Mouse (Mus musculus) cortical plate, adult 2 months (tissue): Measurements from ENCODE around the gene Commd6.

Experiments
- CTCF ChIP-seq: fragments of 200-500 bp; IDR thresholded peaks from 2 replicates; pipeline ENCODE4 v1.5.1; 2011; ENCODE audit warnings: mild to moderate bottlenecking, control low read depth, low read length; ENCODE audit not compliant: insufficient read depth; ENCODE audit errors: extremely low read depth
- POLR2A ChIP-seq: fragments of 200-500 bp; IDR thresholded peaks from 2 replicates; pipeline ENCODE4 v1.6.1; 2011; ENCODE audit warnings: mild to moderate bottlenecking, low read length, control low read depth; ENCODE audit not compliant: insufficient read depth; ENCODE audit errors: extremely low read depth

DNA sequence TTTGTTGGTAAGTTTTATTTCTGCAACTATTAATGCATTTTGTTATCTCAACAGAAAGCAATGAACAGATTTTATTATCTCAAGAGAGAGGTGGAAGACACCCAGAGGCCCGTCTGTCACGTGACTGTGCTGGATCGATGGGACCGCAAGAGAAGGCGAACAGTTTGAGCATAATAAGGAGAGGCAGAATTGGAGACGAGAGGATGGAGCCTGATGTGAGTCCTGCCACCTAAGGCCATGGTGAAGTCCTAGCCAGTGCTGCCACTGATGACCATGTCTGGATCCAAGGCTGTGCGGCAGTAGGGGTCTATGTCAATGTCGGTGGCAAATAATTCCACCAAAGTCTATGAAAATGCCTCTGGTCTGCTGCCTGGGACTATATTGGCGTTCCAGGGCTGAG is 43.8 kb downstream of the Commd6 start:
- TF ChIP-seq POLR2A, result no peak
- no peak for TF ChIP-seq CTCF
